Mouse (Mus musculus) lung, adult 18-20 months (tissue): Measurements from ENCODE around the gene Mtr.

Experiments used
- DNase-seq, 2 experiments: peaks; one replicate each; pipeline ENCODE4 v3.0.0; 2022; ENCODE audit warnings: mixed read lengths in 2 of 2

Mtr gene

DNA sequence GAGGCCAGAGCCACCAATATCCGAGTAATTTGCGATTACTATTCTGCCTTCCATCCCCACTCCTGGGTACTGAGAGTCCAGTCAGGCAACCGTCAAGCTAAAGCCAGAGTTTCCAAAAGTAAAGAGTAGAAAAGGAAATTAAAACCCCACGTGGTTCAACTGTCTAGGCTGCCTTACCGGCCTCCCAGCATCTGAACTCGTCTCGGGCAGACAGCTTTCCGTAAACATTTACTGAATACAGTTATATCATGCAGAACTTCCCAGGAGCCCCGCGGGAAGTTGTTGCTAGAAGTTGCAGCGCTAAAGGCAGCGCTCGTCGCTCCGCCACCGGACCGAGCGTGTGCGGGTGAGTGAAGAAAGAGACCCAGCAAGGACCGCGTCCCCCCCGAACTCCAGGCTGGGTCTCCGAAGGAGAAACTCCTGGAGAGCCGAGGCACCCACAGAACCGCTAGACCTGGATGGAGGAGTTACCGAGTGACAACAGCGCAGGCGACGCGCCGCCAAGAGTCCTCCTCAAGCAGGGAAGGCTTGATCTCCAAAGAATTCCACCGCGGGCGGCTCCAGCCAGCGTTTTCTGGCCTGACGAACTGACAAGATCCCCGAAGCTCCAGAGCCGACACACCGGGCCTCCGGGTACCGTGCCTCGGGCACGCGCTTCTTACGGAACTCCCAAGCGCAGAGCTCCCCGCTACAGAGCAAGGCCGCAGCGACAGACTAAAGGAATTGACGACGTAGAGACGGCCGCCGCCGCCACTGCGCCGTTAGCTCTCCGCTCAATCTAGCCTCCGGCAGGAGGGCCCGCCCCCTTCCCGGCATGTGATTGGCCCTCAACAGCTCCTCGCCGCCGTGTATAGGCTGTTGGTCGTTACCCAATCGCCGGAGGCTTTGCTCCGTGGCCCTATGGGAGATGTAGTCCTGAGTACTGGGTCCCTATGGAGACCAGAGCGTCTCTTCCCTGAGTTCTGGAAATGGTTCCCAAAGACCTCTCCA lies at the start of gene Mtr:
Mtr (minus strand) TSS at position 723 of the 990 bp plus-strand sequence.
- DNase-seq, result peak; percentile 96 to 97

DNA sequence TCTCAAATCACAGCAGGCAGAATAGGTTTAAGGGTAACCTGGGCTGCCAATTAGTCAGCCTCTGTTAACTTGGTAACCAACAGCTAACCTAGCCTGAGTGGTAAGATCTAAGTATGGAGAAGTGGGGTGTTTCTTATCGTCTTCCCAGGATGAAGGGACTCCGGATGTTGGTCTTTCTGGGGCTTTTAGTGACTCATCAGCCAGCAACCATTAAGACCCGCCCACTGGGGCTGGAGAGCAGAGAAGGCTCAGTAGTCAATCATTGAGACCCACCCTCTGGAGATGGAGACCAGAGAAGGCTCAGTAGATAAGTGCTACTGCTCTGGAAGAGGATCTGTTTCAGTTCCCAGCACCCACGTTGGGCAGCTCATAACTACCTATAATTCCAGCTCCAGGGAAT lies 49.4 kb upstream of the Mtr start:
- DNase-seq, result no peak

DNA sequence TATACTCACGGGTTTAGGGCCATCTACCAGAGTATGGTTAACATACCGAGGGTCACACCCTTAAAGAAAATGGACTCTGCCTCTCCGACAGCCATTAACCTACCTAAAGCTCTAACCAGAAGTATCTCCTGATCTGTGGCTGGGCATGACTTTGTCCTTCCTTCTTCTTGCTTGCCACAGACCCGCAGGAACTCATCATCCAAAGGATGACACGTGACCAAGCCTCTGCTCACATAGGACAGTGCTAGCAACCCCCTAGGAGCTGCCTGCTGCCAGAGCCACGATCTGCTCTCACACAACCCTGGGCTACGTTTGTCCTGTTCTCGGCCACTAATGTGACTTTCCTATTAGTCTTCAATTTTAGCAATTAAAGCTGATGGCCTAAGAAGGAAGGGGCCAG lies 47.6 kb upstream of the Mtr start:
- no peak for DNase-seq

DNA sequence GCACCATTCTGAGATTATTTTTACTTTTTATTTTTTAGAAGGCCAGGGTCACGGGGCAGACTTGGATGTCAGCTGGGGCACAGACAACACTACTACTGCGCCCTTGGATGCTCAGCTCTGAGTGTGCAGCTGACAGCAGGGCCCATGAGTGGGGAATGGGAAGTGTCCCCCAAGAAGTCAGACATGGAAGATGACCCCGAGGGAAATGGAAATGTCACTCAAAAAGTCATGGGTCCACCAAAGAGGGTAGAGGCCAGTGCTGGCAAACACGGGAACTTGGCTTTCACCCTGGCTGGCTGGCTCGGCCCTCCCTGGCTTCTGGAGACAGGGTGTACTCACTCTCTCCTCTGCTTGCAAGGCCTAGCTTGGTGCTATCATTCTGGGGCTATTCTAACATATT lies 47.1 kb upstream of the Mtr start:
- DNase-seq, result no peak

DNA sequence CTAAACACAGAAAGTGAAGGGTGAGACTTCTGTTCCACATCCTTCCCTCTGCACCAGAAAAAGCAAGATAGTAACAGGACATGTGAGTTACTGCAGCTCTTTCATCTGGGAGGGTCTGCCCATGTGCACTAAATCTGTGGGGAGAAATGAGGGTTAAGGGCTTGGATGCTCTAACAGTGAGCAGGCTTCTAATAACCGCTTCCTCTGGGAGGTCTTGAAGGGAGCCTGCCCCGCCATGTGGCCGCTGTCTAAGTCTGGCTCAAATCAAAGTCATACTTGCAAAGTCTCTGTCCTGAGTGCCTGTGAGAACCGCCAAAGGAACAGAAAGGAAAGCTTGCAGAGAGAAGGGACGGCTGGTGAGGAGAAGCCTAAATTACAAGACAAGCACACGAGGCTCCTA lies 39.9 kb upstream of the Mtr start:
- DNase-seq, result no peak

DNA sequence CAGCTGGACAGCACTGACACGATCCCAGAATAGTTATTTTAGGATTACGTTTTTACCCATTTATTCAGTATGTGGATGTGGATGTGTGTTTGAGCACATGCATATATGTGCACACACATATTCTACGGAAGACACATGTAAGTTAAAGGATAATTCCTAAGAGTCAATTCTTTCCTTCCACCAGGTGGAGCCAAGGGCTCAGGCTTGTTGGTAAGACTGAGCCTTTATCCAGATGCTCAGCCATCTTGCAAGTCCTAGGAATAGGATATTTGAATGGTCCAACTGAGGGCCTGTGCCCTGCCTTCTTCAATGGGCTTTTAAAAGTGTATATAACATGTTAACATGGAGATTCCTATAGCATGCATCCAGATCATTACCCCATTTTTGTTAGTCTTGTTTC lies 38.8 kb upstream of the Mtr start:
- DNase-seq, result peak in 1 of 2 experiments; percentile 9

DNA sequence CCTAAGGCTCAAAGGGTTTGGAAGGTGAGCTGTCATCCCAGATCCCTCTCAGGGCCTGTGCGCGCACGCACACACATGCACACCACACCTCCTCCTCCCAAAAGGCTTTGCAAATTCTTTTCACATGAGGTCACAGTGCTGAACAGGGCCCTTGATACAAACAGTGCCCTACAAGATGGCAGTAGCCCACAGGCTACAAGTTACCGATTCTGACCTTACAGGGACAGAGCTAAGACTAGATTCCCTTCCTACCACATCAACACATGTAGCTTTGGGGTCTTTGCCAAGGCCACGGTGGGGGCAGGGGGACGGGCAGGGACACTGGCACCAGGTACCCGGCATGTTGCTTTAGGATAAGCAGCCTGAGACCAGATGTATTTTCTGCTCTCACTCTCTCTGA lies 35.9 kb upstream of the Mtr start:
- DNase-seq, result no peak

DNA sequence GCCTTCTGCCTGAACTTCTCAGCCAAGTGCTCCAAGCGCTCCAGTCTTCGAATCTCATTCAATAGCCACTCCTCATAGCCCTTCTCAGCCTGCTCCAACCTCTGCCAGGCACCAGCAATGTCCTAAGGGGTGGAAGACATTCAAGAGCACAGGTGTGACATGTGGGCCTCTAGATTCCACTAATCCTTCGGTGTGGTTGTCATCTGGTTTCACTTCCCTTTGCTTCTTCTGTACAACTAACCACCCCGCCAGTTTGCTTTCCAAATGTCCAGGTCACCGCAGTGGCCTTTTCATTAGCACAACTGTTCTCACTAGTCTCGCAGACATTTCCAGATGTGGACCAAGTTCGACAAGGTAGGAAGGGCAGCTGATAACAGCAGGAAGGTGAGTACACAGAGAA lies 32.8 kb upstream of the Mtr start:
- DNase-seq, result no peak

DNA sequence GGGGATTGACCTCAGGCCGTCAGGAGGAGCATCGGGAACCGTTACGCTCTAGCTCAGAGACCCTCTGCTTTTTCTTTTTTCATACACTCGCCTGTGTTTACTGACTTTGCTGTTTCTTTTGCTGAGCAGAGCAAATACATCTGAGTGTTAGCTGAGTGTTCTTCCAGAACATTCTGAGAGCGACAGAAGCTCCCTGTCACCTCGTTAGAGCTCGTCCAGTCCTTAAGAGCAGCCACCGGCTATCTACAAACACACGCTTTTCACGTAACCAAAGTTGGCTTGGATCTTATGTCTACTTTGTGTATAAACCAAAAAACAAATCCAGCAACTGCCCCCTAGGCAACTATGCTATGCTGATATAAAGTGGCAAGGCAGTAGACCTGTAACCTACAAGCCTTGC lies 26.6 kb upstream of the Mtr start:
- no peak for DNase-seq

DNA sequence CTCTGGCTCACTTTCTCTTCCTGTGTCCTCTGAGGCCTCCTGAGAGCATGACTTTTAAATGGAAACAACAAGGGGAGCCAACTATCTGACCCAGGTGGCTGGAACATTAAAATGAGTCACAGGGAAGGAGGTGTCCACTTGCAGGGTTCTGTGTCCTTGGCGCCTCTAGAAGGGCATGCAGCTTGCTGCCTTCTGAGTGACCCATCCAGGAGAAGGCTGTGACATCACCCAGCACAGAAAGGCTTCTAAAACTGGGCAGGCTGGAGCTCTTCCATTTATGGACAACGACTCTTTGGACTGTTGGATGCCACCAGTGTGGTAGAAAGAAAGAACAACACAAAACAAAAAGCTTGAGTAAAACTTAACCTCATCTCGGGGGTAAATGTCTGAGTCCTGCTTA lies 25.9 kb upstream of the Mtr start:
- peak in 1 of 2 experiments; percentile 4 for DNase-seq

DNA sequence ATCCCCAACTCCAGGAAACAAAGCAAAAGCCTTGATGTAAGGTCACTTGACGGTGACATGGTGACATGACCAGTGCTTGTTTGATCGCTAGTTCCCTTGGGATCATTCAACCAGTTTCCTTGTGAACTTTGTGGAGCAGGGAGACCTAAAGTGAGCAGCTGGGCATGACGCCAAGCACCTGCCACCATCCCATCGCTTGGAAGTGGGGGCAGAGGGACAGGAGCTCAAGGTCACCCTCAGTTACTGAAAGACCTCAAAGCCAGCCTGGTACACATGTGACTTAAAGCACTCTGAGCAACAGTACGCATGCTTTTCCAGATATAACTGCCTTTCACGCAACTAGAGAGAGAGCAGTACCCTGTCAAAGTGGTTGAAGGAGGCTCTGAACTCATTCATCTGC lies 16.8 kb upstream of the Mtr start:
- DNase-seq, result no peak

DNA sequence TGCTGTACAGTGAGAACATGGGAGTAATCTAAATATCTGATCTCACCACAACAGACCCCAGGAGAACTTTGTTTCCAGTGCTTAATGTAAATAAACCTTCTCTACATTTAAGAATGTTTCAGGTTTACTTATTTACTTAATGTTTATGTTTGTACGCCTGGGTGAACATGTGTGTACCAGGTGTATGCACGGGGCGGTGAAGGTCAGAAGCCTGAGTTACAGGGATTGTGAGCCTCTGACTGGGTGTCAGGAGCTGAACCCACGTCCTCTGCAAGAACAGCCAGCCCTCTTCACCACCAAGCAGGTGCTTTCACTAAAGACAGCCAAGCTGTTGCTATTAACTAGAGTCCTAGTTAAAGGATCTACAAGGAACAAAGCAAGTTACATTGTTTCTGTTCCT lies 16.3 kb upstream of the Mtr start:
- DNase-seq, result no peak

DNA sequence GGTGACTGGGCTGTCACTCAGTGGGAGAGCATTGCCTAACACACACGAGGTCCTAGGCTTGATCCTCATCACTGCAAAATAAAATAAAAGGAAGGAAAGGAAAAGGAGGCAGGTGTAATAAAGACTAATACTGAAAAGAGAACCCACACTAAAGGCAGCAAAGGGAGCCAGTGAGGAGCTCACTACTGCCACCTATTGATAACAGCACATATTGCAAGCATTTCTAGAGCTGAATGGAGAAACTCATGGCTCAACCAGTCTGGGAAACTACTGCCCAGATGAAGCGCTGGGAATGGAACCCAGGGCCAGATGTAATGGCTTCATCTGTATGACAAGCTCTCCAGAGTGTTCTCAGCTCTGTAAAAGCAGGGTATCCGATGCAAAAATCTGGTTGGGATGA lies 15.0 kb upstream of the Mtr start:
- DNase-seq, result peak in 1 of 2 experiments; percentile 15

DNA sequence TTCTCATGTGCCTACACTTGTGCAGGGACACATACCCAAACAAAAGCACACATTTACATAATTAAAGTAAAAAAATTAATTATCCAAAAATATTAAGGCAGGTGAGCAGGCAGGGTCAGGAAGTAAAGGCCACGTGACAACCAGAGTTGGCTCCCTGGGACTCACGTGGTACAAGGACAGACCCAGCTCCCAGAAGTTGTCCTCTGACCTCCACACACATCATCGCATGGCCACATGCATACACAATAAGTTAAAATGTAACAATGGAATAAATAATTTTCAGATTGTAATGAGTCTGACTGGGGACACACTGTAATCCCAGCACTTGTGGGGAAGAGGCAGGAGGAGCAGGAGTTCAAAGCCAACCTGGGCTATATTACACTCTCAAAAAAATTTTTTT lies 10.1 kb upstream of the Mtr start:
- DNase-seq, result no peak

DNA sequence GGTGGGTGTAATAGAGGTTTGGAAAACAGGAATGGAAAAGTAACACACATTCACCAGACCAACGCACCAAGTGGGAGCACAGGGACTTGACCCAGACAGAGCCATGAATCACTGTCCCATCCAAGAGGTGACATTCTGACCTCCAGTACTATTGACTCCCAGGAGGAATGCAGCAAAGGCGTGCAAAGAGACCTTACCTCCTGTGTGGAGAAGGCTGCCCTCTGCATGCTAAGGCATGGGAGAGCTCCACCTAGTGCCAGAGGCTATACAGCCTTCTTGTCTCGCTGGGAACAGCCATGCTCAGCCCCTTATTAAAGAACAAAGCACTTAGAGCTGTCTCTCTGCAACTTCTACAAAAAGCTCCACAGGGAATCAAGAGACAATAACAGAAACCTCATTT lies 9.2 kb upstream of the Mtr start:
- DNase-seq, result no peak

DNA sequence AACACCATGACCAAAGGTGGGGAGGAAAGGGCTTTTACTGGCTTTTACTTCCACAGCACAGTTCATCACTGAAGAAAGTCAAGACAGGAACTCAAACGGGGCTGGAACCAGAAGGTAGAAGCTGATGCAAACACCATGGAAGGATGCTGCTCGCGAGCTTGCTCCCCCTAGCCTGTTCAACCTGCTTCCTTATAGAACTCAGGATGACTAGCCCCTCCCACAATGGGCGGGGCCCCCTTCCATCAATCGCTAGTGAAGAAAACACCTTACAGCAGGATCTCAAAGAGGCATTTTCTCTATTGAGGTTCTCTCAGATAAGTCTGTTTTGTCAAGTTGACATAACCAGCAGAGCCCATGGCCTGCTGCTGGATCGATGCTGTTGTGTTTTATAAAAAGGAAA lies 6.1 kb upstream of the Mtr start:
- DNase-seq, result no peak

DNA sequence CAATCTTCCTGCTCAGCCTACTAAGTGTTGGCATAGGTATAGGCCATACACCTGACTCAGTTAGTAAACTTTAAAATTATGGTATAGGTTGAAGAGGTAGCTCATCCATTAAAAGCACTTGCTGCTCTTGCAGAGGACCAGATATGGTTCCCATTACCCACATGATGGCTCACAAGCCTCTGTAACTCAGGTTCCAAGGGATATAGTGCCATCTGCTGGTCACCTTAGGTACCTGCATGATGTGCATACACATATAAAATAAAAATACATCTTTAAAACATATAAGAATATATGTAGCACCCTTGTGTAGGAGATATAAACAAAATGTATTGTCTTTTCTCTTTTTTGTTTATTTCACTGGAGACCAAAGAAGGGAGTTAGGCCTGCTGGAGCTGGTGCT lies 3.6 kb upstream of the Mtr start:
- no peak for DNase-seq

DNA sequence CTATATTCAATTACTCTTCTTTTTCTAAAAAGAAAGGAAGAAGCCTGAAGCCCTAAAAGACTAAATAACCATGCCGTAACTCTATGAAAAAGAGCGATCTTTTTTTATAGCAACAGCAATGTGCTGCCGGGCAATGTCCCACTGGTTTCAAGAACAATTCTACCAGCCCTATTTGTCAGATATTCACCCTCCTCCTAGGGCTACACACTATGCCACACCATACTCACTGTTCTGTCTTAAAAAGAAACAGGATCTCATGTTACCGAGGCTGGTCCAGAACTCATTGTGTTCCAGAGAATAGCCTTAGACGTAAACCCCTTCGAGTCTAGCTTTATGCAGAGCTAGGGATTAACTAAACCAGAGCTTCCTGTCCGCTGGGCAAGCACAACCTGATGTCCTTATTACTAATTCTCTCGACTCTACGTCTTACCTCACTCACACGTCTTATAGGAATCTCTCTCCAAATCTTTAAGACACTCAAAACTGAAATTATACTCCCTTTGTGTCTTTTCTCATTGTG lies 982 bp downstream of the Mtr start:
- no peak for DNase-seq

DNA sequence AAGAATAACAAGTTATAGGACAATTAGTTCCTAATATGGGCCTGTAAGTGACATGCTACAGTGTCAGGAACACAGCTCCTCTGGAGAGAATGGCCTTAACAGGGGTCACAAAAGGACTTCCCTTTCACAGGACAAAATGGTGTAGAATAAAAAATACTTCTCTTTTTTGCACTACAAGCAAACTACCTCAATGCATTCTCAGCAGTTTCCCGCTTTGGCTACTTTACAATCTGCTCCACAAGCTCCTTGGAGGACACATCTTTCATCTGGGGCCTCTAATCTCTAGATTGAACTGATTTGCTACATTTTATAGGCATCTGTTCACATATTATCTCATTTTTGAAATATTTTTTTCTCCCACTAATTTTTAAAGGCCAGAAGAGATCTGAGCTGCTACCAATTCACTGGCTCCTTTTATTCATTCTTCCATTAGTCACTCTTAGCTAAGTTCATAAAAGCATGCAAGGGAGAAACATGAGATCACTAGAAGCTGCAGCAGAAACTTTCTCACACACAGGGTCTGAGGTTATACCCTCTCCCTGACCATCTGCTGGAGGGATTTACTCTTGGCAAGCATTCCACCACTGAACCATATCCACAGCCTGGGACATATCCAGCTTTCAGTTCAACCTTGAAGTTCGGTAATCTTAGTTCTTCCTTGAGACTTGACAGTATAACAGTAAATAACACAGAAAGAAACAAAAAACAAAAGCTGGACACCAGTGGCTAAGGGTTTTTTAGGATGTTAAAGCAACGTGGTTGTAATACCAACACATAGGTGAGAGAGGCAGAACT lies 1.8 kb downstream of the Mtr start:
- no peak for DNase-seq

DNA sequence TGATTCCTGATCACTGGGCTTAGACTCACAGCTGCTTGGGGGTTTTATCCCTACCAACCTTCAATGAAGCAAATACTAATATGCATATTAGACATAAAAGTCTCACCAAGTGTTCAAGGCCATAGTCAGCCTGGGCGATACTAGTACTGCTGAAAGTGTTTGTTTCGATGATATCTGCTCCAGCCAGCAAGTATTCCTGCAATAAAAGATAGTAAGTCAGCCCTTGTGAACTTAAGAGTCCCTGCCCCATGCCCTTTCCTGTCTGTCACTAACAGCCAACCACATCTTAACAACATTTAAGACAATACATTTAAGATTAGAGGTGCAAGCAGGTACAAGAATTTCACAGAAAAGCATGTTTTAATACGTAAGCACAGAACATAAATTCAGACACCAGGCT lies 7.4 kb downstream of the Mtr start:
- DNase-seq, result no peak

DNA sequence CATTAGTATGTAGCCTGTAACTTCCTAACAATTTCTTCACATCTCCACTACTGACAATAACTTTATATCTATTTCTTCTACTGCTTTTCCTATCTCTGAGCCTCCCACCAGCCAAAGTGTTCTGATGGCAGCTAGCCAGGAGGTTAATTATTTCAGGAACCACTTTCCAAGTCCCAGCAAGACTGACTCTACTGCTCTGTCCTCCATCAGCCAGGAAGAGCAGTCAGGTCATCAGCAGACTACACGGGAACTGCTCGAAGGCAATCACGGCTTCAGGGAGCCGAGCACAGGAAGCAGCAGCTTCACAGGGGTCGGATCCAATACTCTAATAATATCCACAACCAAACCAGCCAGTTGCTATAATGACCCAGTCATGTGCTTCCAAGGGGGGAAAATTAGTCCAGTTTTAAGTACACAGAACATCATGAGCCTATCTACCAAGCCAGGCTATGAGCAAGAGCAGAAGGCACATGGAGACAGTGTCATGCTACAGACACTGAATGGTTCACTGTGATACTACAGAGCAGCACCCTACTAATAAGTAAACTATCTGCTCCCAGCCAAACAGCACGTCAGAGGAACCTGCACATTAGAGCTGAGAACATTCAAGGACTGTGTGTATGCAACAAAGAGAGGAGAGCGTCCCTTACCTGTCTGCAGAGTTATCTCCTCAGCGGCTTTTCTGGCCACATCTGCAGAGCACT lies 8.6 kb downstream of the Mtr start:
- DNase-seq, result no peak

DNA sequence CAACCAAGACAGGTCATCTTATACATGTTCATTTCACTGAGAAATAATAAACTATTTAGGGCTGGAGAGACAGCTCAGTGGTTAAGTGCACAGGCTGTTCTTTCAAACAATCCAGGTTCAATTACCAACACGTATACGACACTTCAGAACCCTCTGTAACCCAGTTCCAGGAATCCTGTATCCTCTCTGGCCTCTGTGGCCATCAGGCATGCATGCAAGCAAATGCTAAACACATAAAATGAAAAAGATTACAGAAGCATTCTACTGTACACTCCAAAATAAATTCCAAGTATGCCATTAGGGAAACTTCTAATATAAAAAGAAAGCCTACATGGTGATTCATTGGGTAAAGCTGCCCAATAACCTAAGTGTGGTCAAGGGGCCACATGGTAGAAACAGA lies 12.0 kb downstream of the Mtr start:
- no peak for DNase-seq

DNA sequence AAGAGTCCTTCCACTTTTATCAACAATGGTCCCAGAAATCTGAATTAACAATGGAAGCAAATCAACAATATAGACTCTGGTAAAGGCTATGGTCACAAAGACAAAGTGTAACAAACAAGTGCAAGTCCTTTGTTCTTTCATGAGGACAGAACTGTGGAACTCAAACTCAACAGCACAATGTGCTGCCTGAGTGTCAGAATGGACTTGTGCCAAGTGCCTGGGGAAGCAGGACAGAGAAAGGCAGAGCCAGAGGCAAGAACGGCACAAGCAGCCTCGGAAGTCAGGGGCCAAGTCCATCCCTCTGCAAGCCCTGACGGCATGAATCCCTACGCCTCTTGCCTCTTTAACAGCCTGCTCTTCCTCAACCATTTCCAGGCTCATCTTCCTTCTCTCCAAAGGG lies 13.9 kb downstream of the Mtr start:
- no peak for DNase-seq
